Mouse (Mus musculus) kidney, postnatal 4 days (tissue): ENCODE measurements at regions not wholly inside any gene's neighbourhood (a gene's known extent, or its start where the extent isn't known, plus 50 kb on each side); places are given as distances from the start of the nearest gene placed in this dataset.

Experiments
- DNase-seq, 2 experiments: peaks; one replicate each; pipeline ENCODE4 v3.0.0; 2021; ENCODE audit warnings: mixed read lengths in 2 of 2

DNA sequence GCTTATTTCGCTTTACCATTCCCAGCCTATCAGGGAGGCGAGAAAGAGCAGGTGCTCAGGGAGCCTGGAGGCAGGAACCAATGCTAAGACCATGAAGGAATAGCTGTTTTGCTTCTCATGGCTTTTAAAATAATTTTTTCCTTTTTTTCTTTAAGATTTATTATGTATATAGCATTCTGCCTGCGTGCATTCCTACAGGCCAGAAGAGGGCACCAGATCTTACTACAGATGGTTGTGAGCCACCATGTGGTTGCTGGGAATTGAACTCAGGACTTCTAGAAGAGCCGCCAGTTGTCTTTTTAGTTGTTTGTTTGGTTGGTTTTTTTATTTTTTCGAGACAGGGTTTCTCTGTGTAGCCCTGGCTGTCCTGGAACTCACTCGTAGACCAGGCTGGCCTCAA is 113.6 kb upstream of the Armc2 start:
- DNase-seq = no peak

GRCm38 (mm10) chr10:42131298-42131697 is 113.1 kb upstream of the Armc2 start:
- DNase-seq = no peak

GRCm38 (mm10) chr10:42127865-42128419 is 109.7 kb upstream of the Armc2 start:
- no peak for DNase-seq

- DNase-seq = no peak
Observed at GRCm38 (mm10) chr10:42126816-42127215, 108.6 kb upstream of the Armc2 start.

GRCm38 (mm10) chr10:42122768-42123635 is 104.8 kb upstream of the Armc2 start:
- peak in 1 of 2 experiments; percentile 21 for DNase-seq

GRCm38 (mm10) chr10:42121984-42122383 is 103.7 kb upstream of the Armc2 start:
- no peak for DNase-seq

GRCm38 (mm10) chr10:42119326-42119725 is 101.1 kb upstream of the Armc2 start:
- no peak for DNase-seq

DNA sequence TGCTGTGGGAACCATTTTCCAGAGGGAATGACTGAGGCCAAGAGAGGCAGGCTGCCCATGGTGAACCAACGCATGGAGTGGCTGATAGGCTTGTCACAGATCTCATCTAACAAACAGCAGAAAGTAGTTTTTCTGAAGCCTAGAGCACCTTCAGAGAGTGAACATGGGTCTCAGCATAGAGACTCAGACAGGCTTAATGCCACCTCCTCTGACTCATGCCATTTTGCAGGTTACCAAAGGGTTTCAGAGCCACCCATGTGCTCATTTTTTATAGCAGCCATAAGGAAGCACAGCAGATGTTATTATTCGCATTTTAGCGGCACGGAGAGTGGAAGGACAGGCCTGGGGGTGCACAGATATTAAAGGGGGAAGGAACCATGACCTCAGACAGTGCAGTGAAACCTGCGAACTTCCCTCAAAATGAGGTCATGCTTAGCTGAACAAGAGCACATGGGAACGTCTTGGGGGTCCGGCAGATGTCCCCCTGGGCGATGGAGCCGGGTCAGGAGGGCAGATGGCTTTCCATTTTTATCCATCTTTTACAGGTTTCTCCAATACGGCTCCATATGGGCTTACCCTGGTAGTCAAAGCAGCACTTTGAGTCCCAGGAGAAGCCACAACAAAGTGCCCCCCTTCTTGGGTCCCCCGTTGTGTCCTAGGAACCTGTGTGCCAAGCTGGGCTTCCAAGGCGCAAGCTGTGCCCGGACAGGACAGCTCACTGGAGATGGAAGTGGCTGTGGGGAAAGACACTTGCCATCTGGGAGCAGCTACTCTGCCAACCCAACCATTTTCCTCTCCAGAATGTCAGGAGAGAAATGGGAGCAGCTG is 100.3 kb upstream of the Armc2 start:
- no peak for DNase-seq

- no peak for DNase-seq
Observed at GRCm38 (mm10) chr10:42117523-42117922, 99.3 kb upstream of the Armc2 start.

GRCm38 (mm10) chr10:42115920-42116298 is 97.7 kb upstream of the Armc2 start:
- no peak for DNase-seq

GRCm38 (mm10) chr10:42115224-42115919 is 97.1 kb upstream of the Armc2 start:
- DNase-seq = peak; percentile 21 to 43

GRCm38 (mm10) chr10:42110704-42111103 is 92.5 kb upstream of the Armc2 start:
- no peak for DNase-seq

GRCm38 (mm10) chr10:42108294-42109014 is 90.2 kb upstream of the Armc2 start:
- peak; percentile 24 to 38 for DNase-seq

DNA sequence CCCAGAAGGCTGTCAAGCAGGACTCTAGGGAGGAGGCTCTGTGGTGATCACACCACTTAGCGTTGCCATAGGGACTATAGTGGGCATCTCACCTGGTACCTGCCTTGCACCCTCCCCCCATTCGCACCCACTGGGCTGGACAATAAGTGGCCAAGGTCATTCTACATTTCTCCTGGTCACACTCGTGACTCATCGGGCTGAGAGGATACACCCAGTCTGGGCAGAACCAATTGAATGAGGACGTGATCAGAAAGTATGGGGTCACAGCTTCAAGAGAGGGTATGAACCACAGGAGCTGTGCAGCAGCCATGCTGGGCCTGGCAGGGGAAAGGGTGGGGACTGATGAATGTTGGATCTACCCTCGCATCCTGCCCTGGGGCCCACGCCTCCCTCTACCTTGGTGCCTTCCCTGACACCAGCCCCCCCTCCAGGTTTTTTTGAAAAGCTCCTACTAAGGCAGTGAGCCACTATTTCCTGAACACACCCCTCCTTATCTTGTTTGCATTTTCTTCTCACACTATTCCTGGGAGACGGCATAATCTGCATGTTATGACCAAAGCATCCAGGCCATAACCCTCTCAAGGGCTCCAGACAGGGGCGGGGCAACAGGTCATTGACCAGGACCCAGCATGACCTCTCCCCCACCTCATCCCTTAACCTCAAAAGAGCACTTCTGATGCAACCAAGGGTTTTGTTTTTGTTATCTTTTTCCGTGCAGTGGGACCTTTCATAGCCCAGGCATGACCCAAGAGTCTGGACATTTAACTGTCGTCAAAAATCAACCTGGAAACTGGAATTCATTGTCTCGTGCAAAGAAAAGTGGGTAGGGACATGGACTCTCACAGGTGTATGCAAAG is 89.4 kb upstream of the Armc2 start:
- DNase-seq = no peak

DNA sequence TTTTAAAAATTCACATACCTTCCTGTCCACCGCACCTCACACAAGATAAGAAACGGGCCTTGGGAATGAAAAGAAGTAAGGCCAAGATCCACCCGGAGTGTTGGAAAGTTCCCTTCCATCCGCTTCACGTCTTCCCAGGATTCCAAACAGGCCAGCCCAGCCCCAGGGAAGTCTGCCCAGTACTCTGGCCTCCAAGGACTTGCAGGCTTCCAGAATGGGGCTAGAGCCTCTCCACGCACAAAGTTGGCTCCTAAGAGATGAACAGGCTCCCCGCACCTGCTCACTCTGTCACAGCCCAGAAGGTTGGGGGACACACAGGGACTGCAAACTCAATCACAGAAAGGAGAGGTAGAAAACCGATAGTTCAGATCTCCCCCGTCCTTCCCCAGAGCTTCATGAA is 88.4 kb upstream of the Armc2 start:
- DNase-seq = no peak

- DNase-seq = no peak
Observed at GRCm38 (mm10) chr10:42105083-42105482, 86.8 kb upstream of the Armc2 start.

DNA sequence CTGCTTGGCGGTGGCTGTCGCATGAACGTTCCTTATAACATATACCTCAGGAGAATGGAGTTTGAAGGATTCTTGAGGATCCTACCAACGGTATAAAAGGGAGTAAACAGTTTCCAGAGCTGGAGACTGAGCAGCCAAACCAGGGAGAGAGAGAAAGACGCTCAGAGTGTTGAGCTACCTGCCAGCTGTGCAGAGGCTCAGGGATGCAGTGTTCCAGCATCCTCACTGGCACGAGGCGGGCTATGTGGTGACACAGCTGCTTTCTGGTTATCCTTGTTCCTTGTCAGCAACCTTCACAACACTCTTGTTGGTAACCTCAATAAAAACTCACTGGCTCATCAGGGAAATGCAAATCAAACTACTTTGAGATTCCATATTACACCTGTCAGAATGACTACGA is 84.1 kb upstream of the Armc2 start:
- DNase-seq = no peak

- DNase-seq = no peak
Observed at GRCm38 (mm10) chr10:42101096-42101495, 82.9 kb upstream of the Armc2 start.

- no peak for DNase-seq
Observed at GRCm38 (mm10) chr10:42096924-42097323, 78.7 kb upstream of the Armc2 start.

DNA sequence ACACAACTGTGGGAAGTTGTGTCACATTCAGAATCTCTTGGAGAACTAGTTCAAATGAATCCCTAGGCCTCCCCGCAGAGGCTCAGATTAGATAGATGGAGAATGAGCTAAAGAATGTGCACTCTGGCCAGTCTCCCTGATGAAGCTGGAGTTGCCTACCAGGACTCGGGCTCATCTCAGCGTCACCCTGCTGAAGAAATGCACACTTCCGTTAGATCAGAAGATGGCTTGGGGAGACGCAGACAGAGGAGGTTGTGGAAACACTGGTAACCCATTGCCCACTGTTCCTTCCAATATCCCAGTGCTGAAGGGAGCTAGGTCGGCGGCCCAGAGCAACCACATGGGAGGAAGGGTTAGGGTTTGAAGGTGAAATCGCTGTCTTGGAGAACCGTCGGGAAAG is 77.7 kb upstream of the Armc2 start:
- no peak for DNase-seq

DNA sequence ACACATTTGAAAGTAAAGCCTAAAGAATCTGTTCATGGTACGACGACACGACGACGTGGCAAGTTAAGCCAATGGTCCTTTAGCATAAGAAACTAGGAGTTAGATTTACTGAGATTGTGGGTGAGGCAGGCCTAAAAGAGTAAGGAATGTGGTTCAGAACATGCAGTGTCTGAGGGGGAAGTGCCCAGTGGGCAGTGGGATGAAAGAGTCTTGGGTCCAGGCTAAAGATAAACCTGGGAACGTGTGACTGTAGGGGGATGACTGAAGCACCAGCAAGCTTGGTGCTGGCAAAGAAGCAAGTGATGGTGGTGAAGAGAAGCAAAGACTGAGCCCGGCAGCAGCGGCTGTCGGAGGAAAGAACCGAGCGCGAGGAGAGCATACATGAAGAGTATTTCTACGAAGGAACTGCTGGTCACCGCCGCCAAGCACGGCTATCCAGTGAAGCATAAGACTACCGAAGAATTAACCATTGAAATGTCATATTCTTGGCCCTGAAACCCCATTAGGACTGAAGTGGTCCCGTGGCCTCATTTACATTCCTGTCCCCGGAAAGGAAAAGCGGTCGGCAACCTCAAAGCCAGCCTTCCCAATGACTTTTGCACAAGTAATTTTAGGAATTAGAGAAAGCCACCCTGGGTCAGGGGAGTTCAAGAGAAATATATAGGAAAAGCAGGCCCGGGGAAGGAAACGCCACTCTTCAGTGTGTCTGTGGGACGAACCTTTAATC is 76.2 kb upstream of the Armc2 start:
- no peak for DNase-seq
